Mouse (Mus musculus) MEL (cell line): ENCODE results near the gene Safb. TPM values are rescaled to one million over a fixed set of nuclear protein-coding genes. Genes with fewer than 3 reads are reported as not detected.

ENCODE experiments used
- DNase-seq: peaks from one replicate; pipeline ENCODE4 v3.0.0; 2011; ENCODE audit warnings: low read depth, low spot score
- H3K27ac ChIP-seq: 2 replicates; pipeline ENCODE4 v1.5.1; 2012; ENCODE audit warnings: low read depth, mild to moderate bottlenecking, control low read depth, low read length, moderate library complexity; ENCODE audit not compliant: control insufficient read depth
- H3K27me3 ChIP-seq, 2 experiments: fragments of 150-350 bp in 1 of 2; sonication (generic) in 1 of 2; 2 replicates each; pipeline ENCODE4 v1.6.1; 2012; ENCODE audit warnings: low read length in 2 of 2, mild to moderate bottlenecking in 2 of 2, improper control_type of control experiment in 1 of 2, moderate library complexity in 1 of 2; ENCODE audit not compliant: insufficient read depth in 2 of 2, control insufficient read depth in 1 of 2
- H3K36me3 ChIP-seq, 2 experiments: 2 replicates each; pipeline ENCODE4 v1.6.1; 2012 to 2014; ENCODE audit warnings: low read length in 2 of 2, improper control_type of control experiment in 1 of 2, inconsistent platforms in 1 of 2, mild to moderate bottlenecking in 1 of 2; ENCODE audit not compliant: insufficient read depth in 2 of 2, control insufficient read depth in 1 of 2
- H3K4me1 ChIP-seq, 2 experiments: fragments of 150-350 bp in 1 of 2; sonication (generic) in 1 of 2; 2 replicates each; pipeline ENCODE4 v1.6.1; 2012; ENCODE audit warnings: low read length in 2 of 2, improper control_type of control experiment in 1 of 2, mild to moderate bottlenecking in 1 of 2; ENCODE audit not compliant: insufficient read depth in 2 of 2, control insufficient read depth in 1 of 2
- H3K4me3 ChIP-seq, 2 experiments: fragments of 150-350 bp in 1 of 2; sonication (generic) in 1 of 2; 2 replicates each; pipeline ENCODE4 v1.5.1; 2012; ENCODE audit warnings: low read depth in 2 of 2, low read length in 2 of 2, mild to moderate bottlenecking in 2 of 2, moderate library complexity in 2 of 2, control low read depth in 1 of 2, improper control_type of control experiment in 1 of 2; ENCODE audit not compliant: control insufficient read depth in 1 of 2, insufficient read depth in 1 of 2
- H3K79me2 ChIP-seq: 2 replicates; pipeline ENCODE4 v1.6.1; 2012; ENCODE audit warnings: mild to moderate bottlenecking, low read length, moderate library complexity; ENCODE audit not compliant: control insufficient read depth, poor library complexity, insufficient read depth
- H3K9ac ChIP-seq: 2 replicates; pipeline ENCODE4 v1.6.1; 2012; ENCODE audit warnings: low read depth, mild to moderate bottlenecking, control low read depth, low read length, moderate library complexity; ENCODE audit not compliant: control insufficient read depth, poor library complexity, severe bottlenecking
- H3K9me3 ChIP-seq: fragments of 150-350 bp; sonication (generic); replicated peaks from 2 replicates; pipeline ENCODE4 v1.6.1; 2012; ENCODE audit warnings: mild to moderate bottlenecking, low read length, improper control_type of control experiment, moderate library complexity; ENCODE audit not compliant: insufficient read depth
- BHLHE40 ChIP-seq: IDR thresholded peaks from 2 replicates; pipeline ENCODE4 v1.6.1; 2012; ENCODE audit warnings: low read depth, mild to moderate bottlenecking, inconsistent platforms, low read length, improper control_type of control experiment, borderline replicate concordance
- CHD2 ChIP-seq: IDR thresholded peaks from 2 replicates; pipeline ENCODE4 v1.6.1; 2011; ENCODE audit warnings: low read length, improper control_type of control experiment
- CTCF ChIP-seq, 3 experiments: IDR thresholded peaks in 2 of 3; conservative IDR thresholded peaks in 1 of 3; 2 replicates each; pipeline ENCODE4 v1.5.1; 2011 to 2012; ENCODE audit warnings: low read length in 3 of 3, low read depth in 2 of 3, mild to moderate bottlenecking in 2 of 3, improper control_type of control experiment in 1 of 3, inconsistent platforms in 1 of 3, mixed read lengths in 1 of 3, moderate library complexity in 1 of 3; ENCODE audit not compliant: control insufficient read depth in 1 of 3, insufficient read depth in 1 of 3, poor library complexity in 1 of 3, severe bottlenecking in 1 of 3
- E2F4 ChIP-seq: IDR thresholded peaks from 2 replicates; pipeline ENCODE4 v1.6.1; 2011; ENCODE audit warnings: low read depth, low read length, improper control_type of control experiment, borderline replicate concordance
- ELF1 ChIP-seq: IDR thresholded peaks from 2 replicates; pipeline ENCODE4 v1.6.1; 2014; ENCODE audit warnings: low read depth, mild to moderate bottlenecking, inconsistent platforms, low read length, improper control_type of control experiment, moderate library complexity
- ETS1 ChIP-seq: IDR thresholded peaks from 2 replicates; pipeline ENCODE4 v1.6.1; 2012; ENCODE audit warnings: low read depth, mild to moderate bottlenecking, inconsistent platforms, low read length, improper control_type of control experiment, moderate library complexity
- GABPA ChIP-seq: IDR thresholded peaks from 2 replicates; pipeline ENCODE4 v1.6.1; 2012; ENCODE audit warnings: low read depth, mild to moderate bottlenecking, inconsistent platforms, low read length, improper control_type of control experiment, moderate library complexity
- HCFC1 ChIP-seq: IDR thresholded peaks from 2 replicates; pipeline ENCODE4 v1.6.1; 2012; ENCODE audit warnings: low read depth, mild to moderate bottlenecking, inconsistent platforms, low read length, improper control_type of control experiment, moderate library complexity
- JUND ChIP-seq: IDR thresholded peaks from 2 replicates; pipeline ENCODE4 v1.6.1; 2011; ENCODE audit warnings: low read depth, mild to moderate bottlenecking, improper control_type of control experiment, low read length
- KAT2A ChIP-seq: conservative IDR thresholded peaks from 2 replicates; pipeline ENCODE4 v1.6.1; 2012; ENCODE audit warnings: low read depth, low read length, improper control_type of control experiment, inconsistent platforms
- MAZ ChIP-seq: IDR thresholded peaks from 2 replicates; pipeline ENCODE4 v1.6.1; 2012; ENCODE audit warnings: low read depth, mild to moderate bottlenecking, inconsistent platforms, low read length, improper control_type of control experiment
- MYB ChIP-seq: IDR thresholded peaks from 2 replicates; pipeline ENCODE4 v1.6.1; 2011; ENCODE audit warnings: mild to moderate bottlenecking, low read depth, low read length, improper control_type of control experiment
- NELFE ChIP-seq: IDR thresholded peaks from 2 replicates; pipeline ENCODE4 v1.6.1; 2011; ENCODE audit warnings: low read depth, low read length, improper control_type of control experiment
- NRF1 ChIP-seq: IDR thresholded peaks from 2 replicates; pipeline ENCODE4 v1.6.1; 2014; ENCODE audit warnings: low read depth, mild to moderate bottlenecking, inconsistent platforms, low read length, improper control_type of control experiment, moderate library complexity; ENCODE audit not compliant: poor library complexity, insufficient read depth, severe bottlenecking
- POLR2A ChIP-seq, 2 experiments: IDR thresholded peaks; 2 replicates each; pipeline ENCODE4 v1.6.1; 2011 to 2012; ENCODE audit warnings: low read length in 2 of 2, mild to moderate bottlenecking in 2 of 2, control low read depth in 1 of 2, improper control_type of control experiment in 1 of 2, low read depth in 1 of 2, moderate library complexity in 1 of 2; ENCODE audit not compliant: control insufficient read depth in 1 of 2, insufficient read depth in 1 of 2, poor library complexity in 1 of 2
- POLR2AphosphoS2 ChIP-seq: IDR thresholded peaks from 2 replicates; pipeline ENCODE4 v1.6.1; 2011; ENCODE audit warnings: low read length, improper control_type of control experiment
- POLR2AphosphoS5 ChIP-seq: IDR thresholded peaks from 2 replicates; pipeline ENCODE4 v1.6.1; 2012; ENCODE audit warnings: low read depth, borderline replicate concordance, mild to moderate bottlenecking, inconsistent platforms, low read length, moderate library complexity, mixed read lengths
- RAD21 ChIP-seq: IDR thresholded peaks from 2 replicates; pipeline ENCODE4 v1.6.1; 2011; ENCODE audit warnings: mild to moderate bottlenecking, low read depth, low read length, improper control_type of control experiment
- RCOR1 ChIP-seq: IDR thresholded peaks from 2 replicates; pipeline ENCODE4 v1.6.1; 2012; ENCODE audit warnings: low read depth, mild to moderate bottlenecking, inconsistent platforms, low read length, improper control_type of control experiment
- TBP ChIP-seq: IDR thresholded peaks from 2 replicates; pipeline ENCODE4 v1.8.0; 2011; ENCODE audit warnings: low read depth, low read length, improper control_type of control experiment
- UBTF ChIP-seq: IDR thresholded peaks from 2 replicates; pipeline ENCODE4 v1.6.1; 2012; ENCODE audit warnings: low read depth, mild to moderate bottlenecking, inconsistent platforms, low read length, improper control_type of control experiment, moderate library complexity, borderline replicate concordance; ENCODE audit not compliant: insufficient read depth
- USF2 ChIP-seq, 2 experiments: IDR thresholded peaks; 2 replicates each; pipeline ENCODE4 v1.6.1; 2011 to 2012; ENCODE audit warnings: improper control_type of control experiment in 2 of 2, low read length in 2 of 2, borderline replicate concordance in 1 of 2, inconsistent platforms in 1 of 2, low read depth in 1 of 2, mild to moderate bottlenecking in 1 of 2; ENCODE audit not compliant: insufficient read depth in 1 of 2
- ZNF384 ChIP-seq: IDR thresholded peaks from 2 replicates; pipeline ENCODE4 v1.6.1; 2012; ENCODE audit warnings: low read depth, mild to moderate bottlenecking, inconsistent platforms, low read length, improper control_type of control experiment
- polyA plus RNA-seq, 2 experiments: library from polyadenylated mRNA; stranded (reverse) in 1 of 2; unstranded in 1 of 2; fragments of >175 nt in 1 of 2; fragments of >200 nt in 1 of 2; gene quantifications; 2 replicates each; pipeline versions ENCODE4 v1.2.1 to v1.2.4; 2012; ENCODE audit warnings: low replicate concordance in 2 of 2, low read depth in 1 of 2; ENCODE audit not compliant: insufficient read length in 2 of 2, insufficient read depth in 1 of 2, missing spikeins in 1 of 2
- total RNA-seq: library from RNA; depleted of rRNA; stranded (reverse); fragments of 300-350 nt; gene quantifications from 2 replicates; pipeline ENCODE4 v1.2.3, GENCODE M21; 2012

The Safb gene
- total and polyA plus RNA-seq, 3 experiments: 87.3 to 203 TPM; not detected in 1

DNA sequence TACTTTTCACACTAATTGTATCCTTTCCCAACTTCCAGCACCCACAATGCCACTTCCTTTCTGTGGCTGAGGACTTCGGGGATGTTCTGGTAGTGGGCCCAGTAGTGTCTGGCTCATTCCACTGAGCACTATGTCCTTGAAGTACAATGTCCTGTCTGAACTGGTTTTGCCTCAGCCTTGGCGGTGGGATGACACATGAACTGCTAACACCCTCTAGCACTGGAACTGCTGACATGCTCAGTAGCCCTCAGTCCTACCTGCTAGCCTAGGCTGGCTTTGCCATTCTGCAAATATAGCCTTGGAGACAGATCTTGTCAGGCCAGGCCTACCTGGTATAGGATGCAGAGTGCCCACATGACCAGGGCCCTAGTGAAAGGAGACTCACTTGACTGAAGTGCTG is 22.8 kb upstream of the Safb start:
- TF ChIP-seq E2F4 (no peak), POLR2AphosphoS5 (peak; percentile 26; the same call in 1 of the 2 replicates), POLR2A (IDR thresholded peaks at IDR 0.05; ENCODE audit: control insufficient read depth in 1 of 2, insufficient read depth in 1 of 2, low read depth in 1 of 2, low read length in 2 of 2, poor library complexity in 1 of 2) (peak in 1 of 2 experiments; percentile 23; a peak in 1 of 4 replicates)
- Histone ChIP-seq H3K36me3 (peaks cover 0 to 13% of the 10 kb centered on the region in 2 experiments; a peak in 1 of 4 replicates), H3K9me3 (no peaks in the 10 kb centered on the region), H3K9ac (no peak overlapping the region), H3K79me2 (no peaks in the 10 kb centered on the region), H3K4me3 (no peak overlapping the region), H3K27me3 (no peaks in the 10 kb centered on the region), H3K4me1 (no peaks in the 10 kb centered on the region), H3K27ac (no peak overlapping the region)
- no peak for DNase-seq

DNA sequence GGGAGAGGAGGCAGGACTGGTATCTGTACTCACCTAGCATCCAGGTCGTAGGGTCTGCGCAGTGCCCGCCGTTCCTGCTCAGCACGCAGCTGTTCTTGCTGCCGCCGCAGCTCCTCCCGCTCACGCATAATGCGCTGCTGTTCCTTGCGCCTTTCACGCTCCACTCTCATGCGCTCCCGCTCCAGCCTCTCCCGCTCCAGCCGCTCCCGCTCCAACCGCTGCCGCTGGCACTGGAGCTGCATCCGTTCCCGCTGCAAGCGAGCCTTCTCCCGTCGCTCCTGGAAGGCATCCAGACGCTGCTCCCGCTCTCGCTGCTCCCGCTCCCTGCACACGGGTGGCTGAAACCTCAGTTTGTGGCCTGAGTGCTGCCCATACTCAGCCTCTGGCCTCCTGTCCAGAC is 18.3 kb upstream of the Safb start:
- Histone ChIP-seq H3K4me3 (no peak overlapping the region), H3K9ac (no peak overlapping the region), H3K36me3 (peaks cover 0 to 24% of the 10 kb centered on the region in 2 experiments; a peak in 2 of 4 replicates), H3K79me2 (no peaks in the 10 kb centered on the region), H3K27me3 (no peaks in the 10 kb centered on the region)
- no peak for DNase-seq
- TF ChIP-seq BHLHE40: no peak
- TF ChIP-seq RAD21: no peak
- no peak for TF ChIP-seq JUND
- TF ChIP-seq MYB: no peak
- no peak for TF ChIP-seq HCFC1
- TF ChIP-seq TBP: no peak
- TF ChIP-seq E2F4: no peak
- TF ChIP-seq GABPA: no peak
- TF ChIP-seq ZNF384: no peak
- no peak for TF ChIP-seq NRF1
- no peak; a peak in 1 of 4 replicates for TF ChIP-seq POLR2A (IDR thresholded peaks at IDR 0.05; ENCODE audit: control insufficient read depth in 1 of 2, insufficient read depth in 1 of 2, low read depth in 1 of 2, low read length in 2 of 2, poor library complexity in 1 of 2)
- no peak for TF ChIP-seq CTCF (IDR thresholded peaks at IDR 0.05 in 2 of 3, conservative IDR thresholded peaks at IDR 0.05 in 1 of 3; ENCODE audit: control insufficient read depth in 1 of 3, insufficient read depth in 1 of 3, low read depth in 2 of 3, low read length in 3 of 3, poor library complexity in 1 of 3, severe bottlenecking in 1 of 3)
- no peak for TF ChIP-seq NELFE
- no peak for TF ChIP-seq RCOR1
- TF ChIP-seq, all 39 proteins: peak for 0
- Histone ChIP-seq H3K4me1 (no peaks in the 10 kb centered on the region), H3K9me3 (no peaks in the 10 kb centered on the region), H3K27ac (no peak overlapping the region)

- H3K27ac ChIP-seq: no peak overlapping the region
- H3K27me3 ChIP-seq: no peaks in the 10 kb centered on the region
- H3K36me3 ChIP-seq: peaks cover 0 to 23% of the 10 kb centered on the region in 2 experiments; a peak in 2 of 4 replicates
- no peak overlapping the region for H3K4me3 ChIP-seq
- H3K9ac ChIP-seq: no peak overlapping the region
- no peaks in the 10 kb centered on the region for H3K4me1 ChIP-seq
- no peak for DNase-seq
- no peaks in the 10 kb centered on the region for H3K9me3 ChIP-seq
- H3K79me2 ChIP-seq: no peaks in the 10 kb centered on the region
- TF ChIP-seq BHLHE40: no peak
- TF ChIP-seq POLR2AphosphoS2: no peak
- TF ChIP-seq JUND: no peak
- no peak for TF ChIP-seq ETS1
- TF ChIP-seq CHD2: no peak
- TF ChIP-seq E2F4: no peak
- no peak for TF ChIP-seq UBTF
- no peak for TF ChIP-seq RAD21
- TF ChIP-seq MAZ: no peak
- no peak for TF ChIP-seq NRF1
- no peak for TF ChIP-seq HCFC1
- TF ChIP-seq CTCF (IDR thresholded peaks at IDR 0.05 in 2 of 3, conservative IDR thresholded peaks at IDR 0.05 in 1 of 3; ENCODE audit: control insufficient read depth in 1 of 3, insufficient read depth in 1 of 3, low read depth in 2 of 3, low read length in 3 of 3, poor library complexity in 1 of 3, severe bottlenecking in 1 of 3): no peak
- no peak for TF ChIP-seq GABPA
- TF ChIP-seq KAT2A: no peak
- no peak for TF ChIP-seq USF2 (IDR thresholded peaks at IDR 0.05; ENCODE audit: borderline replicate concordance in 1 of 2, insufficient read depth in 1 of 2, low read depth in 1 of 2, low read length in 2 of 2)
- no peak for TF ChIP-seq TBP
- no peak for TF ChIP-seq ELF1
These were observed 17.7 kb upstream of the Safb start for GRCm38 (mm10) chr17:56566918-56567317.
